Comparison of ENCODE assay signal across 17 mouse cellular contexts in the genomic region with DNA sequence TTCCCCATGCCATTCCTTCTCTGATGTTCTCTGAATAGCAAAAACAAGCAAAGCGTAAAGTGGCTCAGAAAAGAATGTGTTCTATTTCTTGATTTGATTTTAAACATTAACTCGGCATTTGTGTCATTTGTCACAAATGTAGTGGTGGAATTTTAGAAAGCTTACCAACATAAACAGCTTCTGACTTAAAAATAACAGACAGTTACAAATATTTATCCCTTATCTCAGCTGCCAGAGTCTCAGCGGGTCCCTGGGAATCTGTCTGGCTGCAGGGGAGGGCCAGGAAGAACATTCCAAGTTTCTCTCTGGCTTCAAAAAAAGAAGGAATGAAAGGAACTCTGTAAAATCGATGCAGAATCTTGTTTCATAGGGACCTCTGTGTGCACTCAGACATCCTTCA. TPM values are rescaled to one million over a fixed set of nuclear protein-coding genes. Genes with fewer than 3 reads are reported as not detected.
DNase-seq lines count a peak whose midpoint lies in the region; ATAC-seq and TF ChIP-seq lines count a peak whose summit lies in the region.
"Had no signal": no experiment of that assay in that cellular context is flagged by ENCODE, and none has a peak within 500 bp of the region (broad histone marks: within the 10 kb centered on the region; RNA-seq: fewer than 3 reads in every experiment).

No protein-coding gene starts in this region.

- no peak for TF ChIP-seq CTCF in lung, embryonic 14.5 days (IDR thresholded peaks at IDR 0.05; ENCODE audit: low read depth)

- H3K9ac ChIP-seq in lung, embryonic 14.5 days = no peak overlapping the region
- H3K9ac ChIP-seq in kidney, embryonic 16.5 days (replicated peaks; ENCODE audit: low read length) = no peak overlapping the region
- H3K9ac ChIP-seq: limb, embryonic 13.5 days; liver, embryonic 15.5 days; midbrain, embryonic 12.5 days had no signal

- peak; percentile 38; the same call in 1 of the 2 replicates for ATAC-seq in lung, embryonic 14.5 days (ENCODE audit: insufficient read depth)
- peak; percentile 27; the same call in 1 of the 2 replicates for ATAC-seq in kidney, embryonic 16.5 days (ENCODE audit: low FRiP score, low TSS enrichment)

- no peaks in the 10 kb centered on the region for H3K36me3 ChIP-seq in heart, embryonic 10.5 days
- no peaks in the 10 kb centered on the region for H3K36me3 ChIP-seq in lung, embryonic 14.5 days (ENCODE audit: insufficient read depth)
- no peaks in the 10 kb centered on the region for H3K36me3 ChIP-seq in kidney, embryonic 16.5 days (ENCODE audit: insufficient read depth, low read length)
- H3K36me3 ChIP-seq: embryonic facial prominence, embryonic 10.5 days; limb, embryonic 13.5 days; liver, embryonic 15.5 days; midbrain, embryonic 12.5 days had no signal

- DNase-seq in heart, adult 9 months (ENCODE audit: low spot score in 2 of 2) = peak; percentile 24 to 27
- DNase-seq in heart, embryonic 10.5 days (ENCODE audit: low spot score) = no peak
- peak; percentile 54 for DNase-seq in lung, embryonic 14.5 days
- DNase-seq in lung, postnatal 36 days = no peak
- peak; percentile 36 to 57 for DNase-seq in kidney, postnatal 4 days
- DNase-seq in urinary bladder, postnatal 14 days (ENCODE audit: low spot score) = no peak
- DNase-seq: adrenal gland, adult 8-10 months; cerebellum, adult 9-10 months; gastrocnemius, postnatal 14 days; layer of hippocampus, postnatal 36 days; retina, postnatal 1 day; thymus, postnatal 14 days had no signal

- 36% methylated on average over 4 of the region's 4 CpGs for WGBS in heart, embryonic 10.5 days
- WGBS in lung, embryonic 14.5 days = 16% methylated on average over 4 of the region's 4 CpGs
- WGBS in kidney, embryonic 16.5 days = 41% methylated on average over 4 of the region's 4 CpGs

- peaks cover 6% of the 10 kb centered on the region for H3K4me1 ChIP-seq in heart, embryonic 10.5 days
- no peaks in the 10 kb centered on the region; the same call in 1 of the 2 replicates for H3K4me1 ChIP-seq in lung, embryonic 14.5 days (ENCODE audit: insufficient read depth)
- H3K4me1 ChIP-seq in kidney, embryonic 16.5 days (ENCODE audit: insufficient read depth, low read length) = 0 out of 2 replicates have a peak, but pooled peaks cover 3% of the 10 kb centered on the region
- H3K4me1 ChIP-seq: embryonic facial prominence, embryonic 10.5 days; limb, embryonic 13.5 days; liver, embryonic 15.5 days; midbrain, embryonic 12.5 days had no signal

- no peak overlapping the region for H3K4me3 ChIP-seq in heart, embryonic 10.5 days
- H3K4me3 ChIP-seq in lung, embryonic 14.5 days (ENCODE audit: low read depth, low read length) = no peak overlapping the region
- no peak overlapping the region for H3K4me3 ChIP-seq in kidney, embryonic 16.5 days (ENCODE audit: low read length)
- H3K4me3 ChIP-seq: embryonic facial prominence, embryonic 10.5 days; limb, embryonic 13.5 days; liver, embryonic 15.5 days; midbrain, embryonic 12.5 days had no signal

- H3K4me2 ChIP-seq in lung, embryonic 14.5 days = no peak overlapping the region
- H3K4me2 ChIP-seq in kidney, embryonic 16.5 days (replicated peaks; ENCODE audit: low read depth, low read length) = no peak overlapping the region
- H3K4me2 ChIP-seq: limb, embryonic 13.5 days; liver, embryonic 15.5 days; midbrain, embryonic 12.5 days had no signal

- no peaks in the 10 kb centered on the region for H3K27me3 ChIP-seq in heart, embryonic 10.5 days (ENCODE audit: insufficient read depth, poor library complexity, severe bottlenecking)
- H3K27me3 ChIP-seq in lung, embryonic 14.5 days (ENCODE audit: insufficient read depth, low read length) = no peaks in the 10 kb centered on the region
- H3K27me3 ChIP-seq in kidney, embryonic 16.5 days (ENCODE audit: insufficient read depth, low read length) = no peaks in the 10 kb centered on the region
- H3K27me3 ChIP-seq: limb, embryonic 13.5 days; liver, embryonic 15.5 days; midbrain, embryonic 12.5 days had no signal

- H3K9me3 ChIP-seq in heart, embryonic 10.5 days = no peaks in the 10 kb centered on the region
- H3K9me3 ChIP-seq in lung, embryonic 14.5 days (ENCODE audit: low read depth, low read length) = no peaks in the 10 kb centered on the region
- no peaks in the 10 kb centered on the region for H3K9me3 ChIP-seq in kidney, embryonic 16.5 days (ENCODE audit: low read length)
- H3K9me3 ChIP-seq: embryonic facial prominence, embryonic 10.5 days; limb, embryonic 13.5 days; liver, embryonic 15.5 days; midbrain, embryonic 12.5 days had no signal

- no peak overlapping the region for H3K27ac ChIP-seq in heart, embryonic 10.5 days
- H3K27ac ChIP-seq in lung, embryonic 14.5 days (ENCODE audit: low read depth) = peak overlapping the region; percentile 7; the same call in 1 of the 2 replicates
- H3K27ac ChIP-seq in kidney, embryonic 16.5 days (ENCODE audit: low read length) = peak overlapping the region; percentile 44; the same call in 1 of the 2 replicates
- H3K27ac ChIP-seq: embryonic facial prominence, embryonic 10.5 days; limb, embryonic 13.5 days; midbrain, embryonic 12.5 days had no signal

RNA-seq across cellular contexts. Expression of a gene that starts 39.3 kb away (rescaled TPM):
- 0.18 and 0.38 TPM in 2 replicates for polyA plus RNA-seq in heart, embryonic 10.5 days (2016; fragmentation: Nextera tagmentation; extraction: Ambion mirVana)
- polyA plus RNA-seq in lung, embryonic 14.5 days (2014; fragmentation: Nextera tagmentation; extraction: Ambion mirVana) = 0.42 and 0.57 TPM in 2 replicates
- polyA plus RNA-seq in kidney, embryonic 16.5 days (2015; fragmentation: Nextera tagmentation; extraction: Ambion mirVana) = 0.17 and 0.42 TPM in 2 replicates

RNA-seq across cellular contexts. Expression of a gene that starts 39.5 kb away (rescaled TPM):
- 7.4 and 12.0 TPM in 2 replicates for polyA plus RNA-seq in heart, embryonic 10.5 days (2016; fragmentation: Nextera tagmentation; extraction: Ambion mirVana)
- polyA plus RNA-seq in lung, embryonic 14.5 days (2014; fragmentation: Nextera tagmentation; extraction: Ambion mirVana) = 10.2 and 10.3 TPM in 2 replicates
- 13.0 TPM in 2 replicates for polyA plus RNA-seq in kidney, embryonic 16.5 days (2015; fragmentation: Nextera tagmentation; extraction: Ambion mirVana)

Comparison
In these comparisons a context has a peak if more than half of its experiments do, and no peak if none do; other contexts are left out.
1. DNase-seq: peak in heart, adult 9 months (2 of 2), lung, embryonic 14.5 days (single experiment) and kidney, postnatal 4 days (2 of 2); none in heart, embryonic 10.5 days (single experiment), lung, postnatal 36 days (single experiment) and urinary bladder, postnatal 14 days (single experiment).